Mouse (Mus musculus) CD4-positive, CD25-positive, alpha-beta regulatory T cell, adult 2 months (primary cell): ENCODE measurements around the gene Calcoco1.
"Not testable (repeated sequence)": the region's sequence is repeated elsewhere in the genome, so short reads cannot be mapped to it uniquely, and the experiment has no call there.

Experiments
- DNase-seq: peaks from one replicate; pipeline ENCODE4 v3.0.0-alpha.2; 2012; ENCODE audit warnings: low read depth, low spot score

Calcoco1 gene

DNA sequence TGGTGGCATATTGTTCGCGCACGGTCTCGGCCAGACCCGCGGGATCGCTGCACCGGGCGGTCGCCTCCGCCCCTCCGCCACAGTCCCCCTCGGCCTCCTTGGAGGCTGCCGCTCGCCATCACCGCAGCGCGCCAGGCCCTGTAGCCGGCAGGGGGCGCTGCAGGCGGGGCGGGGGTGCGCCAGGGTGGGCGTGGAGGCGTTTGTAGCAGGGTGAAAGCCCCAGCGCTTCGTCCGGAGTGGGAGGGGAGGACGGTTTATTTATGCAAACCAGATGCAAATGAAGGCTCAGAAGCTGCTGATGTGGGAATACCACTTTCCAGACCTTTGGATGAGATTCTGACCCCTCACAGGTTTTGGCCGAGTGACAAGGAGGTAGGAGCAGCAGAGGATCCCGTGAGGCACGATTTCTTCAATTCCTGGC, 29.0 kb downstream of the Calcoco1 start:
- DNase-seq, result peak; percentile 68

GRCm38 (mm10) chr15:102692321-102692804, 29.6 kb downstream of the Calcoco1 start:
- DNase-seq, result no peak

DNA sequence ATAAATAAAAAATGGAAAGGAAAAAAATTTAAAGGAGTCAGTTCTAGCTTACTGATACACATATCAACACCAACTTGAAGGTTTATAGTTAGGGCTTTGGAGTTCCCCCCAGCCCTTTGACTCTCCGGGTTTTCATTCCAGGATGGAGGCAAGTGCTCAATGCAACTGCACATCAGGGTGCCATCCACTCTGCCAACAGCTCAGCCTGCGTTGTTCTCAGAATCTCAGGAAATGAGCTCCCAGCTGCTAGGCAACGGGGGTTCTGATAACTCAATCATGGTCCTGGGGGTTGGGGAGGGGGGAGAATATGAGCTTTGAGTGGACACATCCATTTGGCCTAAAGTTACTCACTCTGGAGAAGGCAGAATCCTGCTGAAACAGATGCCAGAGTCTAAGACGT, 36.2 kb downstream of the Calcoco1 start:
- no peak for DNase-seq

GRCm38 (mm10) chr15:102683670-102684069, 38.3 kb downstream of the Calcoco1 start:
- DNase-seq, result peak; percentile 26

GRCm38 (mm10) chr15:102676345-102676744, 45.6 kb downstream of the Calcoco1 start:
- DNase-seq, result peak; percentile 35

DNA sequence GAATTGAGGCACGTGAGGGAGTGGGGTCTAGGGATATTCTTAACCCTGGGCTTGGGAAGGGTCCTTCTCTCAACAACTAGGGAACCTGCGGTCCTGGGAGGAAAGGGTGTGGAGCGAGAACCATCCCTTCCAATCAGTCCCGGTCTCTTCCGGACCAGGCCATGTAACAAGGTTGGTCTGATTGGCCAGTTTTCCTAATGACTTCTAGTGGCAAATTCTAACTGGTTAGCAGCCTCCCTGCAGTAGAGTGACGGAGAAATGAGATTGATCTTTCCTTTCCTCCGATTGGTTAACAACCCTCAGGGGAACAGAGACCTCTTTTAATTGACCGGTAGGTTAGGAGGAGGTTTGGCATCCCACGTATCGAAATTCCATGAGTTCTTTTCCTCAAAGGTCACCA, 48.4 kb downstream of the Calcoco1 start:
- no peak for DNase-seq

DNA sequence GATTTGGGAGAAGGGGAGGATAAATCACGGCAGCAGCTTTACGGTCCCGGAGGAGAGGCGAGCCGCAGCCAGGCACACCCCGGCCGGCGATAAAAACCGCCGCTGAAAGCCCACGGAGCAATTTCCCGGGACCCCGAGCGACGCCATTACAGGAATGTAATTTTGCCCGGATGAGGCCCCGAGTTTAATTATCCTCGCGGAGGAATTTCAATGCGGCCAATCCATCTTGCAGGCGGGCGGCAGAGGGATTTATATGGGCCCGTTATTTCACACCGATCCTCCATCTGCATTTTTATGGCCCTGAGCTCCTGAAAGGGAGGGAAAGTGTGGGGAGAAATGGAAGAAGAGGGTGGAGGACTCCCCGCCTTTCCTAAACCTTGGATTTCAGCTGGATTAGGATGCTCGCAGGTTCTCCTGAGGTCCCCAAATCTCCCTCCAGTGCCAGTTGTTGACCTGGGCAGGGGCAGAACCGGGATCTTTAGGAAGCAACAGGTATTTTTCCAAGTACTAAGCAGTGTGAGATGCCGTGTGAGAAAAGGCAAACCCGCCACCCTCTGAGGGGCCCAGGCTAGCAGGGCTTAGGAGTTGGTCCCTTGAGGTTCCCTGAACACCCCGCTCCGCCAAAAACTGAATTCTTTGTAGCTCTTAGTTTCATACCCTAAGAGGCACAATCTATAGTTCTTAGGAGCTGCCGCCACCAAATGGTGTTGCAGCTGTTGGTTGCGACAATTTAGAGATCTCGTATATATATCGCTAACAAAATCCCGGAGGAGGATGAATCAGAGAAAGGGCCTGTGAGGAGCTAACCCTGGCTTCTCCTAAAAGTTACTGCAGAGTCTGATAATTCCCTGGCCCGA, 49.5 kb downstream of the Calcoco1 start, which contains the start of gene Atp5g2:
Gene Atp5g2 (minus strand): TSS at position 138 of the 857 bp plus-strand sequence.
- peak; percentile 16 for DNase-seq

GRCm38 (mm10) chr15:102671721-102672214, 50.2 kb downstream of the Calcoco1 start:
- peak; percentile 67 for DNase-seq

GRCm38 (mm10) chr15:102670767-102671575, 51.0 kb downstream of the Calcoco1 start:
- peak; percentile 98 for DNase-seq

DNA sequence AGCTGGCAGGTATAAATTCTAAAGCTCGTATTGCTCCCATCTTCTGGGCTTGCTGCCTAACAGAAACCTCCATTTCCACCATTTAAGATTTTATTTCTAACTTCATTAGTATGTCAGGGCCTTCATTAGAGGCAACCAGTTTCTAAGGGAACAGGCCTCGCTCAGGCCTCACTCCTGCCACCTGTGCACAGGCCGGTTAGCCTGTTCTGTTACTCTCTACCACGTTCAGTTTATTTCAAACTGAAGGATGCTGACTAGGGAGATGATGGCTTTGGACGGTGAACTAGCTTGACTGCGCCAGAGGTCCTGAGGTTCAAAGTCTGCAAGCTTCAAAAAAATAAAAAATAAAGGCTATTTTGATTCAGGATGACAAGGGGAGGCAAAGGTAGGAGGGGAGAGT, 51.7 kb downstream of the Calcoco1 start:
- DNase-seq, result peak; percentile 34

DNA sequence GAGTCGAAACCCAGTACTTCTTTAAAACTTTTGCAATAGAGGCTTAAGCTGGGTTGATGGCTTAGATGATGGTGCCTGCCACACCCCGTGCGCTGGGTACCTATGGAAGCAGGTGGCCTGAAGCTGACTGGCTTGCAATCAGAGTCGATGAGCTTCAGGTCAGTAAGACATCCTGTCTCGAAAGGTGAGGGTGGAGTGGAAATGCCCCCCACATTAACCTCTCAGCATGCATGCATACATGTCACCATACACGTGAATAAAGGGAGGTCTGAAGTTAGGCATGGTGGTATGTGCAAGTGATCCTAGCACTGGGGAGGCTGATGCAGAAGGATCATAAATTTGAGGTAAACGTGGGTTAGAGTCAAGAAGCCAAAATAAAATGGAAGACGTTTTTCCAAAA, 52.4 kb downstream of the Calcoco1 start:
- DNase-seq, result no peak

DNA sequence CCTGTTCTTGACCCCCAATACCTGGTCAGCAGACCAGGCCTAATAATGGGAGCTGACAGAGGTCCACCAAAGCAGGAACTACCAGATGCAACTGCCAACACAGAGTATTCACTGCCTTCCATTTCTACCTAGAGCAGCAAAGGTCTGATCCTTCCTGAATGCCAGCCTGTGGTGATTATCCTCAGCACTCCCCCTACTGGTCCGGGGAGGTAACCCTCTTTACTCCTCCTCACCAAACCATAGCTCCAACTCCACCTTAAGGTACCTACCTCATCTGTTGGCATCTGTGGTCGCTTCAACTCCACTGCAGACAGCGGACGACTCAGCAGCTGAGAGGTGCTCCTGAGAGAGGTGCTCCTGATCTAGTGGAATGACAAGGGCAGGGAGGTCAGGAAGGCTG, 56.5 kb downstream of the Calcoco1 start:
- DNase-seq, result peak; percentile 82

GRCm38 (mm10) chr15:102663825-102664224, 58.2 kb downstream of the Calcoco1 start:
- DNase-seq, result no peak

- DNase-seq, result not testable (repeated sequence)
Measured at GRCm38 (mm10) chr15:102662601-102663000, 59.4 kb downstream of the Calcoco1 start.

DNA sequence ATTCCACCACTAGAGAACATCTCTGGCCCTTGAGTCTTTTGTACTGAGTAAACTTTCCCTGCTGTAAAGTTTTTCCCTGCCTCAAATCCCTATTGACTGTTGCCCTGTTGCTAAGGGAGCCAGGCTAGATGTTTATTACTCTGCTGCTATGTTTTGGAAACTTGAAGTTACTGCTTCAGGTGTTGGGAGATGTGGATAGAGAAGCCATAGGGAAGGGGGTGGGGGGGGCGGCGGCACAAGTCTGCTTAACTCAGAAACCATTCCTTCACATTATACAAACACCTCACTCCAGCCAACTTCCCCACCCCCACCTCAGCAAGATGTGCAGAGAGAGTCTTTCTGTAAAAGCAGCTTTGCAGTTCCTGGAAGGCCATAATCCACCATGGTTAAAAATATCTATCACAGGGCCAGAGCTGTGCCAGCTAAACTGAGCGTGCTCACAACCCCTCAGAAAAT, 64.0 kb downstream of the Calcoco1 start:
- DNase-seq, result no peak
